Mouse (Mus musculus): ENCODE measurements around the gene Pigx.
"Not testable (repeated sequence)": the region's sequence is repeated elsewhere in the genome, so short reads cannot be mapped to it uniquely, and the experiment has no call there.

Gene Pigx

DNA sequence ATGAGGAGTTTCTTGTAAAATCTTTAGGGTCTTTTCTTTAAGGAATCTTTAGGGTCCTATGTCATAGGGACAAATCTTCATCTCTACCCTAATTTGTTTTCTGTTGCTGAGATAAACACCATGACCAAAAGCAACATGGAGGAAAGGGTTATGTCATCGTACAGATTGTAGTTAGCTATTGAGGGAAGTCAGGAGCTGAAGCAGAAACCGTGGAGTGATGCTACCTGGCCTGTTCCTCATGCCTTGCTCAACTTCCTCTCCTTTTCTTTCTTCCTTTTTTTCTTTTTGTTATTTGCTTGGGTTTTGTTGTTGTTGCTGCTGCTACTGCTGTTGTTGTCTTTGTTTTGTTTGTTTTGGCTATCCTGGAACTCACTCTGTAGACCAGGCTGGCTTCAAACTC, 9.0 kb upstream of the Pigx start:
- DNase-seq = no peak

GRCm38 (mm10) chr16:32108170-32108569, 8.6 kb upstream of the Pigx start:
- DNase-seq = no peak

DNA sequence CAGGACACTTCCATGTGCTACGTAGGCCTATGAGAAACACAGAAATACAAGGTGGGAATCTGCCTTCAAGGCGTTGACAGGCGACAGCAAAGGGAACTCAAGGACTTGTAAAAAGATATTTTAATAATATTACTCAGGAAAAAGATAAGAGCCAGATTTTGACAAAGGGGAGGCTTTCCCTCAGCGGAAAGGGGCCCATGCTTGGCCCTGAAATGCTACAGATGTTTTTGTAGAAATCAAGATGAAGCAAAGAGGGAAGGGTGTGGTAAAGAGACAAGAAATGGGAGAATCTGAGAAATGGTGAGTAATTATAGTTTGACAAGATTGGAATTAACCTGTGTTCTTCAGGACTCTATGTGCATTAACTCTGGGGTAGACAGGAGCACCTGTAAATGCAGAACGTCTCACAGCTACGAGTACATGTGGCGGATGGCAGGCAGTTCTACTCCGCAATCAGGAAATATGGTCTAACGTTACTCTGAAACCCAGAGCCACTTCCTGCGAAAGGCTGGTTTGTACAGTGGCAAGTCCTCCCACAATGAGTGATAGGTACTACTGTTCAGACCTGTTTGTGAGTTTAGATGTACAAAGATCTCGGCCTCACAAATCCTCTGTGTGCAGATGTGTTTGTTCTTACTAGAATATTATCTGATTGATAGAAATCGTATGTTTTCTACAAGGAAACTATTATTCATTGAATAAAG, 8.0 kb upstream of the Pigx start:
- no peak for DNase-seq

DNA sequence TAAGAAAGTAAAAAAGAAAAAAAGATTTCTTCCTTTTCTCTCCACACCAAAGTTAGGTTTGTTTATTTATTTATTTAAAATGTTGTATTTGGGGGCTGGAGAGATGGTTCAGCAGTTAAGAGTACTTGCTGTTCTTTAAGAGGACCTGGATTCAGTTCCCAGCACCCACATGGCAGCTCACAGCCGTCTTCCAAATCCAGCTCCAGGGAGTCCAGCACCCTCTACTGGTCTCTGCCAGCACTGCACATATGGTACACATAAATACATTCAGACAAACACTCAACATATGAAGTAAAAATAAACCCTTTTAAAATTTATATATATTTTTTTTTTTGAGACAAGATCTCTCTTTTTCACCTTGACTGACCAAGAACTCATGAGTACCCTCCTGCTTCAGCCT, 6.2 kb upstream of the Pigx start:
- no peak for DNase-seq

- DNase-seq = no peak
Measured at GRCm38 (mm10) chr16:32102295-32102694, 2.8 kb upstream of the Pigx start.

DNA sequence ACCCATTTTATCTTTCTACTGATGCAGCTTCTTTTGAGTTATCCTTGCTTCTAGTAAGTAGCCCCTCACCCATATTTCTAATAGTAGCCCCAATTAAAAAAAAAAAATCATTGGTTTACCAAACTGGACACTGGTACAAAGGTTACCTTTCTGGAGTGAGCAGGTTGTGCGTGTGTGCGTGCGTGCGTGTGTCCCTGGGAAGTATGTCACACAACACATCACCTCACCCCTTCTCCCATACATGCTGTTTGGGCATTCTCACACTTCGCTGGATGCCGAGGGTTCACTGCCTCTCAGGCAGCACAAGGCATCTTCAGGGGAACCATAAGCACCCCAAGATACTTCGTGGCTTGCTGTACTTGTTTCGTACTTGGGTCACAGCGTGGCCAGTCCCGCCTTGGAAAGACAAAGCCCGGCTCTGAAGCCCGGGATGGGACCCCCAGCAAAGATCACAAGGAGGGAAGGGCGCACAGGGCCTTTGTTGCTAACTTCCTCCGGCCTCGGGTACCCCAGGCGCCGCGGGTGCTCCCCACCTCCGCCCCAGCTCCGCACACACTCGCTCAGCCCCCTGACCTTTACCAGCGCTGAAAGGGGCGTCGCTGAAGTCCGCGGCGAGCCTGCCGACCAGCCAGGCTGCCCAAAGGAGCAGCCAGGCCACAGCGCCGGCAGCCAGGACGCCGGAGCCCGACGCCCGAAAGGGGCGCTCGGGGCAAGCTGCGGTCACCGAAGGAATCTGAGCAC, 473 bp downstream of the Pigx start:
- DNase-seq = no peak

DNA sequence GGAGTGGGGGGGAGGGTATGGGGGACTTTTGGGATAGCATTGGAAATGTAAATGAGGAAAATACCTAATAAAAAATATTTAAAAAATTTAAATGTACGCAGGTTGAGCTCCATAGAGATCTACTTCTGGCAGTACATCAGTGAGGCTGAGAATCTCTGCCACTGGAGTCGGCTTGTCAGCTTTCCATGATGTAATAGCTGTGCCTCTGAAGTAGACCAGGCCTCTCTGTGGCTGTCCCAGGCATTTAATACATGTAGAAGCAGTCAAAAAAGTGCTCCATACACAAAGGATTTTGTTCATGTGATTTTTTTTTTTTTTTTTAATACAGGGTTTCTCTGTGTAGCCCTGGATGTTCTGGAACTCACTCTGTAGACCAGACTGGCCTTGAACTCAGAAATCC, 1.8 kb downstream of the Pigx start:
- DNase-seq = not testable (repeated sequence)

DNA sequence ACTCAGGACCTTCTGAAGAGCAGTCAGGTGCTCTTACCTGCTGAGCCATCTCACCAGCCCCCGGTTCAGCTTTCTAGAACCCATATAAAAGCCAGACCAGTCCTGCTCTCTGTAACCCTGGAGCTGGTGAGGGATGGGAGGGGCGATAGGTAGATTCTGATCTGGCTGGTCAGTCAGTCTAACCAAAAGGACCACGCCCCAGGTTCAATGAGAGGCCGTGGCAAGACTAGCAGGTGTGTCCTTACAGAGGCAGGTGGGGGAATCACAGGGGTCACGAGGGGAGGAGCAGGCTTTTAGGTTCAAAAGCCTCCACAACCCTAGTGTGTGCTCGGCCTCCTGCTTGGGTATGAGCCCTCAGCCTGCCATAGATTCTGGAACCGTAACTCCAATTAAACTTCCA, 8.1 kb downstream of the Pigx start:
- no peak for DNase-seq

DNA sequence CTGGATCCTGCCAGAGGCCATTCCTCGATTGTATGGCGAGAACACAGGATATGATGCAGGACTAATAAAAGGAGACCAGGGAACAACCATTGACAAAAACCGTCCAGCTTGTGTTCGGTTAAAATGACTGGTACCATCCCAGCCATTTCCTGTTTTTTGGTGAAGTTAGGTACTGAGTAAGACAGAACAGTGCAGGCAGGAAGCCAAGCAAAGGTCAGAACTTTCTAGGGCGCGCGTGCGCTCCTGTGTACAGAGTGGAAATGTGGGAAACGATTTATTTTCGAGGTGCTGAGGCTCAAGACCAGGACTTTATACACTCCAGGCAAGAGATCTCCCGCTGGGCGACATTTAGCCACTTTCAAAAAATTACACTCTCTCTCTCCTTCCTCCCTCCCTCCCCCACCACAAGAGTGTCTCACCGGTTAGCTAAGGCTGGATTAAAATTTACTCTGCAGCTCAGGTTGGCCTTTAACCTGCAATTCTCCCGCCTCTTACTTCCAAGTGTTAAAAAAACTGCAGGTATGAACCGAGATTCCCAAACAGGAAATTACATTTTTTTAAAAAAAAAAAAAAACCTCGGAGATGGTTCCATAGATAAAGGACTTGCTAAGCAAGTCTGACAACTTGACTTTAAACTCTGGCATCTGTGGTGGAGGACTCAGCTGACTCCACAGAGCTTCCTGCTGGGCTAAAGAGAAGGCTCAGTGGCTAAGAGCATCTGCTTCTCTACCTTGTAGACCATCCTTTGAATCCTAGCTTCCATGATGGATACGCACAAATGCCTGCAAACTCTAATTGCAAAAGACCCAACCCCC, 11.7 kb downstream of the Pigx start:
- DNase-seq = no peak

DNA sequence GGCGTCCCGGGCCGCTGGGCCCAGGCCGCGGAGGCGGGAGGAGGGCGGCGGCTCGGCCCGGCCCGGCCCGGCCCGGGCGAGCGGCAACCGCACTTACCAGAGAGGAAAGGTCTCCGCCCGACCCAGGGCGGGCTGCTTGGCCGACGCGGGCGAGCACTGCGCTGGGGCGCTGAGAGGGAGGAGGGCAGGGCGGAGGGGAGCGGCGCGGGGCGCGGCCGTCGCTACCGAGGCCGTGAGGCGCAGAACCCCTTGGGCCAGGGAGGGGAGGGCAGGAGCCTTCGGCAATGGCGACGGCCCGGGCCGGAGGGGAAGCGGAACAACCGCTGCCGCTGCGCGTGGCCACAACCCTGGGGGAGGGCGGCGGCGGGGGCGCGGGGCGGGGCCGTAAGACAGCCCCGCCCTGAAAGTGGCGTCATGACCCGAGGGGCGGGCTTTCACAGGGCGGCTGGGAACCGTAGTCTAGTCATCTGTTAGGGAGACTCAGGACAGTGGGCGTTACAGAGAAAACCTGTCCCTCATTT, 20.5 kb downstream of the Pigx start, which contains the start of gene Pak2:
Gene Pak2, minus strand, starts transcription at position 352 of the 521 bp plus-strand sequence.
- peak; percentile 76 for DNase-seq

DNA sequence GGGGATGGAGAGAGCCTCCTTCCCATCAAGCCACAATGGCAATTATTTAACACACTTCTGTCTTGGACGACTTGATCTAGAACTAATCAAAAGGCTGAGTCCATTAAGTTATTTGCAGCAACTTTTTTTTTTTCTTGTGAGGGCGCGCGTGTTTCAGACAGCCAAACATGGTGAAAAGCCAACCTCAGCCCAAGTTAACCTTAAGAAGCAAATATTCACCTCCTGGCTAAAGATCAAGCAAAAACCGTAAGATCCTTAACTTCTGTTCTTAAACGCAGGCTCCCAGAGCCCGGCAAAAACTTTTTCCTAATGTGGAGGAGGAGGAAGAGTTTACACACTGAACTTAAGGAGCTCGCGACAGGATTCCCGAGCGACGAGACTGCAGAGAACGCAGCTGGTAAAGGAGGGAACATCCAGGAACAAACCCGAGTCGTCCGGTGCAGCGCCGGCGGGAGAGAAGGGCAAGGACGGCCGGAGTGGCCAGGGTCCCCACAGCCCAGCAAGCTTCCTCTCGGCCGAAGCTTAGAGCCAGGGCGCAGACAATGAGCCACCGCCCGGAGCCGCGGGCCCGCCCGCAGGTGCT, 21.0 kb downstream of the Pigx start:
- DNase-seq = peak; percentile 27

DNA sequence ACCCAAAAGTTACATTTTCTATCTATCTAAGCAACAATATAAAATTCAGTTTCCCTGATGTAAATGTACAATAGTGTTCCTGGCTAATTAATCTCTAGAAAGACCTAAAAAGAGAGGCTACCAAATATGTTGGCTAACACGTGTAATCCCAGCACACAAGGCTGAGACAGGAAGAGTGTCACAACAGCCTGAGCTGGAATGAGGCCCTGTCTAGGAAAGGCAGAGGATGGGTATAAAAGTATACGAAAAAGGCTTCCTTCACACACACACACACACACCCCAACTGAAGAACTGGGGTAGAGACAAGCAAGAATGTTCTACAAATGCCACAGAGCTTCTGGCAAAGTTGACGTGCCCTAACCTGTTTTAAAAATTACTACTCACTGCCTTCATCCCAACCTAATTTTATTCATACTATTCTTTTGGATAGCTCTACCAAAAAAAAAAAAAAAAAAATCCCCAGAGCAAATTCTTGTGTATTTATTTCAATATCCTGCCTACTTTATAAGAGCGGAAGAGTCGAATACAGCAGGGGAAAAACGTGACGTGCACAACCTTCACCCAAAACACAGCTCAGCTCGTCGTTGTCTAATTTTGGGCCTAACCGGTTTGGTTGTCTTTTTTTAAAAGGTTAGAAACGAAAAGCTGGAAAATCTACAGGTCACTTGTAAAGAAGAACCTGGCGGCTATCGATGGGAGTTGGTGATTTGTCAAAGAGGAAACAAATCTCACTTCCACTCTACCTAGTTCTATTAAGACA, 21.7 kb downstream of the Pigx start:
- no peak for DNase-seq

DNA sequence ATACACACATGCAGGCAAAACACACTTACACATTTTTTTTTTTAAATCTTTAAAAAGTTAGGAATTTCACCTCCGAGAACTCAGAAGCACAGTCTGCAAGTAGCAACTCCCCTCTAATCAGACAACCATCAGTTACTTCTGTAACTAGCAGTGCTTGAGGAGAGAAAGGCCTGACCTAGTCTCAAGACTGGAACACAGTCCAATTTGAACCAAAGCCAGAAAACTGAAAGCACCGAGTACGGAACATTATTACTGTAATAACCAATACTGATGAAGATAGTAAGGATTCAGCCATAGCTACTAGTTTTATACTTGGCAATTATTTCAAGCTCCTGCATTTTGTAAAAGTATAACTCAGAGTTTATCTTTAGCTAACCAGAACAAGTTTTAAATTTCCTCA, 23.1 kb downstream of the Pigx start:
- DNase-seq = no peak

DNA sequence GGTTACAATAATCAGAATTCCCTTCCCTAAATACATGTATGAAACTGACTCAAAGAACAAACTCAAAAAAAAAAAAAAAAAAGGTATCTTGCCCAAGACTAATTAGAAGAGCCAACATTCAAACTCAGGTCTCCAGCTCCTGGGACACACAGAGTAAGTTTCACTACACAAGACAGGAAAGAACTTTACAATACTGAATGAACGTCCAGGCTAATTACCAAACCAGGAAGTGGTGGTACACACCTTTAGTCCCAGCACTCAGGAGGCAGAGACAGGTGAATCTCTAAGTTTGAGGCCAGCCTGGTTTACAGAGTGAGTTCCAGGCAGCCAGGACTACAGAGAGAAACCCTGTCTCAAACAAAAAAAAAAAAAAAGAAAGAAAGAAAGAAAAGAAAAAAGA, 23.8 kb downstream of the Pigx start:
- DNase-seq = no peak

DNA sequence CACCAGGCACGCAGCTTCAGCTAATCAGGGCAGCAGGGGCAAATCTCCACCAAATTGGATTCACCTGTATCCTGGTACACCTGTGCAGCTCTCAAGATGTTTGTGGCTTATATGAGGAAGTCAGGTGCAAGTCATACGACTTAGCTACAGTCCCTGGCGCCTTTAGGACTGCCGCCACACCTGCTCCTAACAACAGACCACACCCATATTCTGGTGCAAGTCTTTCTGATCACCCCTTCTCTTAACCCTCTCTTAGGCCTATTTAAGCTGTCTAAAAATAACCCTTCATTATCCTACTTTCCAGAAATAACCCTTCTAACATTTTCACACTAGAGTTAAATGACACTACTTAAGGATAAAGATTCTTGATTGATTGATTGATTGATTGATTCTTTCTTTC, 29.5 kb downstream of the Pigx start:
- DNase-seq = not testable (repeated sequence)

DNA sequence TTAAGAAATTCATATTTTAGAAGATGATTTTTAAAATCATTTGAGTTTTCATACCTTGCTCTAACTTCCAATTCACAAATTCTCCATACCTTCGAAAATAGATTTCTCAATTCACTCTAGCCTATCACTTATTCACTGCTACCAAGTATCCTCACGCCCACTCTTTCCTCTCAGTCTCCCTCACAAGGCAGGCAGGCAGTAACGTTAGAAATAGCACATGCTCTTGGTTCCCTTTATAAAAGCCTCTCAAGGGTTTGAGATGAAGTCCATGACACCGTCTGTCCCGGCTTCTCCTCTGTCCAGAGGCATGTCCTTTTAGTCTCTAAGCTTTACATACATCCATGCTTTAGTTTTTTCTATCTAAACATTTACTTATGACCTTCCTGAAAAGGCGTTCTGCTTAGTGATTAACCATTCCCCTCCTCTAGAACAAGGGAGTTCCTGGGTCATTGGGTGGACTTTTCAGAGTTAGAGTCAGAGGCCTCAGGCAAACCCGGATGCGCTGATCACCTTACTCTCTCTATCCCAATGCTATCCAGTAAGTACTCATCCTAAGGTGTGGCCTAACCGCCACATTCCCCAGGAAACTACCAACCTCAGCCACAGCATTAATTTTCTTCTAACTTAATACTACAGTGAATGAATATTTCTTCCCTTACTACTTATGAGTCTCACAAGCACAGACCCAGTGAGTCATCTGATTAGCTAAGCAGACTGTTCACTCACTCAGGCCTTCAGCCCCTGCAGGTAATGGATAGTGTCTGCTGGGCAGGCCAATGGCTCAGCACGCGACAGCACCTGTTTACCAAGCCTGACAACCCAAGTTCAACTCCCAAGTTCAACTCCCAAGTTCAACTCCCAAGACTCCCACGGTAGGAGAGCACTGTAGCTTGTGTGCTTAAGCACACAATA, 30.9 kb downstream of the Pigx start:
- no peak for DNase-seq

DNA sequence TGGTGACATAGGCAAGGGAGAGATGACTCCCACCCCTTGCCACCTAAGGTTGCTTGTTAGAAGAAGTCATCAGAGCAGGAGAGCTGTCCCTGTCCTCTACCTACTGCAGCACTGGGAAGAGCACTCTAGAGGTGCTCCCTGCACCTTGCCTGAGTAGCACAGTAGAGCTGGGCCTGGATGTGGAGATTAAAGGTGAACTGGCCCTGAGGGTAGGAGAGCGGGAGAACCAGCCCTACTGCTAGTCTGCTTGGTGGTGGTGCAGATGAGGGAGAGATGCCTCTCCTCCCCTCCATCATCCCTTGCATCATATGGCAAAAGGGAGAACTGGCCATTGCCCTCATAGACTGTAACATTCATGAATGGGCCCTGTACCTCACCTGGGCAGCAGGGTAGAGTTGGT, 32.6 kb downstream of the Pigx start:
- DNase-seq = no peak

DNA sequence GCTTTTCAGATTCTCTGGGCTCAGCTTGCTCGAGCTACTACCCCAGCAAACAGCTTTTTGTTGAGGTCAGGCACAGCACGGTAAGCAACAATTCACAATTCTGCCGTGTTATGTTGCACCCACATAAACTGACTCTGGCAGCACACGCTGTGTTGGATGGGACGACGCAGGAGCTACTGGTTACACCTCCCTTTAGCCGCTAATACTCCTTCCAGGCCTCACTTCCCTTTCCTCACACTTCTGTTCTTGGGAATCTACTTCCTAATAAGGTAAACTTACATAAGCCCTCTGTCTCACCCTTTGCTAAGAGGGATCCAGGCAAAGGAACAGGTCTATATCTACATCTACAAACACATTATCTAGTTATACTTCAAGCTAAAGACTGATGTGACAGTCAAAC, 35.6 kb downstream of the Pigx start:
- no peak for DNase-seq

- DNase-seq = no peak
Measured at GRCm38 (mm10) chr16:32062226-32062625, 37.3 kb downstream of the Pigx start.

GRCm38 (mm10) chr16:32059840-32060523, 39.6 kb downstream of the Pigx start:
- no peak for DNase-seq

DNA sequence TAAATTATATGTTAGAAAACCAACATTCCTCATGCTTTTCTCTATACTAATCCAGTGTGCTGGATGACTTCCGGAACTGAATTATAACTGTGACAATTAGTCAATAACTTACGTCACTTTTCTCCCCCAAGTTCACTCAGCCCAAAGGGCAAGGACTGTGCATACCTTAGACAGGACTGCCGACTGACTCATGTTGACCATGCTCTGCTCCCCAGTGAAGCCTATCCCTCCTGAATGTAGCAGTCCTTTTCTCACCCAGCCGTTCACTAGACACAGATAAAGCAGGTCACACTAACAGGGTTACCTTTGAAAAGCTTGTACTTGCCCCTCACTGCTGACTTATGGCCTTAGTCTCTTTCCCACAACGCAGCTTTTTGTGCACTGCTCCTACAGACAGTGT, 40.7 kb downstream of the Pigx start:
- DNase-seq = no peak
